Mouse (Mus musculus): ENCODE measurements around the gene 5830473C10Rik.

- TF ChIP-seq GATA1 (IDR thresholded peaks at IDR 0.05; ENCODE audit: low read length) (no peak), TAL1 (IDR thresholded peaks at IDR 0.05; ENCODE audit: low read length) (no peak)
These were observed 3.3 kb downstream of the 5830473C10Rik start for GRCm38 (mm10) chr5:90564161-90564560.

Data from erythroblast, embryonic 14.5 days (primary cell).